Mouse (Mus musculus) kidney, embryonic 16.5 days (tissue): ENCODE measurements around the gene Top1. TPM values are rescaled to one million over a fixed set of nuclear protein-coding genes. Genes with fewer than 3 reads are reported as not detected.

ENCODE experiments used
- ATAC-seq: fragments of 200-750 bp; cut with Nextera tagmentation; 2 replicates; pipeline ENCODE4 v1.8.0; 2017; ENCODE audit warnings: moderate TSS enrichment; ENCODE audit not compliant: low FRiP score, low TSS enrichment
- H3K27ac ChIP-seq: fragments of 300-500 bp; sonication (generic); 2 replicates; pipeline ENCODE4 v1.5.1; 2014; ENCODE audit warnings: low read length
- H3K27me3 ChIP-seq: fragments of 300-500 bp; sonication (generic); 2 replicates; pipeline ENCODE4 v1.6.1; 2014; ENCODE audit warnings: low read length, control low read depth, mixed read lengths; ENCODE audit not compliant: insufficient read depth
- H3K36me3 ChIP-seq: fragments of 300-500 bp; sonication (generic); 2 replicates; pipeline ENCODE4 v1.6.1; 2014; ENCODE audit warnings: low read length, control low read depth, mixed read lengths; ENCODE audit not compliant: insufficient read depth
- H3K4me1 ChIP-seq: fragments of 300-500 bp; sonication (generic); 2 replicates; pipeline ENCODE4 v1.6.1; 2014; ENCODE audit warnings: low read length, control low read depth, mixed read lengths; ENCODE audit not compliant: insufficient read depth
- H3K4me2 ChIP-seq: fragments of 300-500 bp; sonication (generic); replicated peaks from 2 replicates; pipeline ENCODE4 v1.6.1; 2014; ENCODE audit warnings: low read depth, low read length
- H3K4me3 ChIP-seq: fragments of 300-500 bp; sonication (generic); 2 replicates; pipeline ENCODE4 v1.5.1; 2014; ENCODE audit warnings: mild to moderate bottlenecking, low read length
- H3K9ac ChIP-seq: fragments of 300-500 bp; sonication (generic); replicated peaks from 2 replicates; pipeline ENCODE4 v1.6.1; 2014; ENCODE audit warnings: low read length
- H3K9me3 ChIP-seq: fragments of 300-500 bp; sonication (generic); 2 replicates; pipeline ENCODE4 v1.6.1; 2016; ENCODE audit warnings: low read length, control low read depth
- WGBS: fragments of 180-500 bp; shearing (Covaris S2); extraction: QIAGEN DNeasy Blood & Tissue Kit; methylation state at CpG from one replicate; pipeline ENCODE4 v1.1.7; 2014; 5-methylcytosine and 5-hydroxymethylcytosine counted together
- microRNA-seq: library from miRNA; unstranded; fragments of <30 nt; microRNA quantifications from one replicate; pipeline ENCODE4, GENCODE M21; 2016
- polyA plus RNA-seq: library from polyadenylated mRNA; unstranded; fragments of >200 nt; fragmentation: Nextera tagmentation; extraction: Ambion mirVana; gene quantifications from 2 replicates; pipeline ENCODE4 v1.2.1, GENCODE M21; 2015

The Top1 gene
- polyA plus RNA-seq, 1 experiment from 2014 or later, result 67.7 TPM

DNA sequence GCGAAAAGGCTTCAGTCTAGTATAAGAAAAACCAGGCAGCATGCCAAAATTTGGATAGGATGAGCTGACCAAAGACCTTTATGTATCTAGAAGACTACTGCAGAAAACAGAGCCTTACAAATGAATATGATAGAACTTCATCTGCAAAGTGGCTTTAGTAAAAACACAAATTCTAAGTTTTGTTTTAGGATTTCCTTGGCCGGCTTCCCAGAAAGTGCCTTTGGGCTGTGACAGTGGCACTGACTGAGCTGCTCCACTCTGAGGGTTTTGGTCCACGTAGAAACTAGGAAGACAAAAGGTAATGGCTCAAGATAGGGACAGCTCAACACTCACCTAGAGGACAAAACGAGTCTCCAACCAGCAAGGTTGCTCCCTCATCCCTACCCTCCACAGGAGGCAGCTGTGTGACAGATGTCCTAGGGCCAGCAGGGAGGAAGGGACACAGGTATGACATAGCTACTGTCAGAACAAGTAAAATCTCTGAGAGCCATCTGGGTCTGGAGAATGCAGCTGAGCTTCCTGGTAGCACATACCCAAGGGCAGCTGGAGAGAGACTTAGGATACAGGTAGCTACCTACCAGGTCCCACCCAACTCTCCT is 122.5 kb downstream of the Top1 start:
- H3K4me1 ChIP-seq, result no peaks in the 10 kb centered on the region
- H3K4me3 ChIP-seq, result no peak overlapping the region
- WGBS, result 84% methylated on average over 4 of the region's 4 CpGs
- peaks cover 14% of the 10 kb centered on the region; the same call in 1 of the 2 replicates for H3K36me3 ChIP-seq
- H3K9me3 ChIP-seq, result no peaks in the 10 kb centered on the region
- no peaks in the 10 kb centered on the region for H3K27me3 ChIP-seq
- no peak overlapping the region for H3K27ac ChIP-seq
- no peak overlapping the region for H3K4me2 ChIP-seq
- ATAC-seq, result 0 out of 2 replicates have a peak, but pooled peaks have one; percentile 24
- H3K9ac ChIP-seq, result no peak overlapping the region

DNA sequence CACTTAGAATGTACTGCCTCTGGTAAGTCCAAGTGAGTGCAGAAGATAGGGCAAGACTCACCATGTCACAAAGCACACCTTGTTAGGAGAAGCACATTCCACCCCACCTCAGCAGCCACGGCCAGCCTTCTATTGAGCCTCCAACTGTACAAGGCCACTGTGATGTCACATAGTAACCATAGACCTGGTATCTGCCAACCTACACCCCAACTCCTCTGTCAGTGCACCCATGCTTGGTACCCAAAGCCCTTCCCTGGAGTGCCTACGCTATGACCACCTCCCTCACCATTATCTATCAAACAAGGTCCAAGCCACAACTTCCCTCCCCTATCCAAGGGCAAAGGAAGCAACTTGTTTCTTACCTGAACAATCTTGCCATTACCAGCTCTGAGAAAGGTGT is 123.3 kb downstream of the Top1 start:
- WGBS, result 97% methylated on average over 2 of the region's 2 CpGs
- H3K9ac ChIP-seq, result no peak overlapping the region
- H3K9me3 ChIP-seq, result no peaks in the 10 kb centered on the region
- no peaks in the 10 kb centered on the region for H3K27me3 ChIP-seq
- H3K4me1 ChIP-seq, result no peaks in the 10 kb centered on the region
- H3K27ac ChIP-seq, result no peak overlapping the region
- H3K4me3 ChIP-seq, result no peak overlapping the region
- H3K4me2 ChIP-seq, result no peak overlapping the region
- ATAC-seq, result no peak
- H3K36me3 ChIP-seq, result peaks cover 10% of the 10 kb centered on the region; the same call in 1 of the 2 replicates

GRCm38 (mm10) chr2:160770409-160770808 is 124.7 kb downstream of the Top1 start:
- Histone ChIP-seq H3K36me3 (peaks cover 6% of the 10 kb centered on the region; the same call in 1 of the 2 replicates), H3K27me3 (no peaks in the 10 kb centered on the region), H3K4me1 (no peaks in the 10 kb centered on the region), H3K9me3 (no peaks in the 10 kb centered on the region), H3K4me3 (no peak overlapping the region), H3K9ac (no peak overlapping the region), H3K4me2 (no peak overlapping the region), H3K27ac (no peak overlapping the region)
- ATAC-seq, result no peak

DNA sequence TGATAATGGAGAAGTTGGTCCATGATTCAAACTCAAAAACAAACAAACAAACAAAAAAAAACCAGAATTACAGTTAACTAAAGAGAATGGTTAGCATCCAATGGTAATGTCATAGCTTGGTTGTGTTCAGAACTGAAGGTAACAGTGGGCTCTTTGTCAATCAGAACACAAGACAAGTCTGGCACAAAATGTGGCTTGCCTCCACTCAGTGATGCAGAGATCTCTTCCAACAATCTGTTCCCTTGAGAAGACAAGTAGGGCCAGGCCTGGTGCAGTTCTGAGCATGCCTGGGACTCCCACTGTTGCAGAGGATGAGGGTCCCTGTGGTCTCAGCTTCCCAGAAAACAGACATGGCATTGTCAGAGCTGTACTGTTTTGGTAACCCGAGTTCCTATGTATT is 125.2 kb downstream of the Top1 start:
- Histone ChIP-seq H3K36me3 (peaks cover 6% of the 10 kb centered on the region; the same call in 1 of the 2 replicates), H3K27me3 (no peaks in the 10 kb centered on the region), H3K4me3 (no peak overlapping the region), H3K4me2 (no peak overlapping the region), H3K4me1 (no peaks in the 10 kb centered on the region), H3K27ac (no peak overlapping the region), H3K9me3 (no peaks in the 10 kb centered on the region), H3K9ac (no peak overlapping the region)
- ATAC-seq, result no peak
- WGBS, result 90% methylated on average over 1 of the region's 1 CpGs

- 82% methylated on average over 8 of the region's 8 CpGs for WGBS
- Histone ChIP-seq H3K4me3 (no peak overlapping the region), H3K4me2 (no peak overlapping the region), H3K27me3 (no peaks in the 10 kb centered on the region), H3K36me3 (peaks cover 6% of the 10 kb centered on the region; the same call in 1 of the 2 replicates), H3K4me1 (no peaks in the 10 kb centered on the region), H3K27ac (no peak overlapping the region), H3K9ac (no peak overlapping the region), H3K9me3 (no peaks in the 10 kb centered on the region)
- no peak for ATAC-seq
Measured at GRCm38 (mm10) chr2:160771325-160772276, 125.9 kb downstream of the Top1 start.

Small RNA genes lying within 50 kb of the gene (microRNA-seq; reads per million reads assigned to microRNA genes)
- not detected for gene Gm23968

Other genes with a start within 250 kb of the Top1 start
- gene Plcg1, start 85.4 kb downstream of the Top1 start, polyA plus RNA-seq, result 49.9 and 50.6 TPM in 2 replicates
- 15.6 and 17.0 TPM in 2 replicates for gene Zhx3, start 227.1 kb downstream of the Top1 start, polyA plus RNA-seq
- 3.5 and 3.7 TPM in 2 replicates for gene Lpin3, start 234.8 kb downstream of the Top1 start, polyA plus RNA-seq